In genomic region chr9:99242035-99242434, GRCm38 (mm10) we compare ENCODE assay signal across 7 mouse cellular contexts. TPM values are rescaled to one million over a fixed set of nuclear protein-coding genes. Genes with fewer than 3 reads are reported as not detected.
A peak's percentile ranks its signal among the peaks of the same experiment; 100 is the strongest.
DNase-seq lines count a peak whose midpoint lies in the region; ATAC-seq and TF ChIP-seq lines count a peak whose summit lies in the region.

No protein-coding gene starts in this region.

- peak; percentile 93 for TF ChIP-seq RAD21 in MEL (IDR thresholded peaks at IDR 0.05; ENCODE audit: low read depth, low read length)

- no peak for TF ChIP-seq EP300 in MEL (IDR thresholded peaks at IDR 0.05; ENCODE audit: low read depth in 1 of 2, low read length in 2 of 2)

- TF ChIP-seq POLR2A in MEL (IDR thresholded peaks at IDR 0.05; ENCODE audit: control insufficient read depth in 1 of 2, insufficient read depth in 1 of 2, low read depth in 1 of 2, low read length in 2 of 2, poor library complexity in 1 of 2): no peak
- no peak for TF ChIP-seq POLR2A in embryonic fibroblast, embryonic 13.5 days (IDR thresholded peaks at IDR 0.05; ENCODE audit: low read depth, low read length)

- 2% methylated on average over 7 of the region's 7 CpGs for WGBS in hindbrain, embryonic 13.5 days

- H3K9me3 ChIP-seq in MEL (replicated peaks; ENCODE audit: insufficient read depth, low read length): no peaks in the 10 kb centered on the region
- H3K9me3 ChIP-seq in hindbrain, embryonic 13.5 days: no peaks in the 10 kb centered on the region

- H3K36me3 ChIP-seq in MEL (ENCODE audit: control insufficient read depth in 1 of 2, insufficient read depth in 2 of 2, low read length in 2 of 2): peaks cover 0 to 16% of the 10 kb centered on the region in 2 experiments; a peak in 2 of 4 replicates
- peaks cover 7% of the 10 kb centered on the region for H3K36me3 ChIP-seq in hindbrain, embryonic 13.5 days

- peak overlapping the region; percentile 66 for H3K4me2 ChIP-seq in hindbrain, embryonic 13.5 days

- peak overlapping the region; percentile 100 for H3K27ac ChIP-seq in MEL (ENCODE audit: control insufficient read depth, low read depth, low read length)
- H3K27ac ChIP-seq in embryonic fibroblast, embryonic 13.5 days (ENCODE audit: insufficient read depth, low read length): no peak overlapping the region
- H3K27ac ChIP-seq in hindbrain, embryonic 13.5 days: no peak overlapping the region

- H3K79me2 ChIP-seq in MEL (ENCODE audit: control insufficient read depth, insufficient read depth, low read length, poor library complexity): peaks cover 5% of the 10 kb centered on the region

- no peak for ATAC-seq in hindbrain, embryonic 13.5 days (ENCODE audit: low FRiP score)

- H3K4me3 ChIP-seq in MEL (ENCODE audit: control insufficient read depth in 1 of 2, insufficient read depth in 1 of 2, low read depth in 2 of 2, low read length in 2 of 2): peak overlapping the region; percentile 14 to 29
- H3K4me3 ChIP-seq in embryonic fibroblast, embryonic 13.5 days (ENCODE audit: insufficient read depth, low read length): no peak overlapping the region
- no peak overlapping the region for H3K4me3 ChIP-seq in hindbrain, embryonic 13.5 days

- TF ChIP-seq CTCF in MEL (IDR thresholded peaks at IDR 0.05 in 2 of 3, conservative IDR thresholded peaks at IDR 0.05 in 1 of 3; ENCODE audit: control insufficient read depth in 1 of 3, insufficient read depth in 1 of 3, low read depth in 2 of 3, low read length in 3 of 3, poor library complexity in 1 of 3, severe bottlenecking in 1 of 3): peak; percentile 80 to 94 (median 94)
- peak; percentile 44; the same call in 1 of the 2 replicates for TF ChIP-seq CTCF in embryonic fibroblast, embryonic 13.5 days (IDR thresholded peaks at IDR 0.05; ENCODE audit: borderline replicate concordance, insufficient read depth, low read length)

- H3K4me1 ChIP-seq in MEL (ENCODE audit: control insufficient read depth in 1 of 2, insufficient read depth in 2 of 2, low read length in 2 of 2): peaks cover 8 to 9% of the 10 kb centered on the region in 2 experiments
- no peaks in the 10 kb centered on the region for H3K4me1 ChIP-seq in embryonic fibroblast, embryonic 13.5 days (ENCODE audit: control insufficient read depth, insufficient read depth, low read length)
- H3K4me1 ChIP-seq in hindbrain, embryonic 13.5 days (replicated peaks): peaks cover 32% of the 10 kb centered on the region

- peak overlapping the region; percentile 30 for H3K9ac ChIP-seq in MEL (ENCODE audit: control insufficient read depth, low read depth, low read length, poor library complexity, severe bottlenecking)
- no peak overlapping the region for H3K9ac ChIP-seq in hindbrain, embryonic 13.5 days

- DNase-seq in MEL (ENCODE audit: low read depth, low spot score): peak; percentile 87
- DNase-seq in adrenal gland, postnatal 4 days (ENCODE audit: low spot score in 2 of 2): peak; percentile 13 to 18
- DNase-seq in layer of hippocampus, postnatal 10 days (ENCODE audit: low spot score in 2 of 2): peak; percentile 75 to 77
- DNase-seq in lung, postnatal 25 days (ENCODE audit: low spot score): peak; percentile 59
- peak; percentile 23 to 50 for DNase-seq in right cerebral cortex, postnatal 36 days (ENCODE audit: low spot score in 2 of 2)

- H3K27me3 ChIP-seq in MEL (ENCODE audit: control insufficient read depth in 1 of 2, insufficient read depth in 2 of 2, low read length in 2 of 2): no peaks in the 10 kb centered on the region
- no peaks in the 10 kb centered on the region for H3K27me3 ChIP-seq in hindbrain, embryonic 13.5 days

TF ChIP-seq in MEL, 35 proteins besides CTCF, POLR2A, EP300 and RAD21:
- TF ChIP-seq ZC3H11A (IDR thresholded peaks at IDR 0.05; ENCODE audit: low read depth, low read length) (peak; percentile 93), ZNF384 (IDR thresholded peaks at IDR 0.05; ENCODE audit: low read depth, low read length) (0 out of 2 replicates have a peak, but pooled peaks have one; percentile 51), SMC3 (IDR thresholded peaks at IDR 0.05; ENCODE audit: low read depth, low read length) (peak; percentile 97), ETS1 (IDR thresholded peaks at IDR 0.05; ENCODE audit: low read depth, low read length) (no peak)
TF ChIP-seq in MEL: peak in this region for 3.

RNA-seq across cellular contexts. Expression of gene Cep70, which starts 1.1 kb away (rescaled TPM):
- total RNA-seq in MEL (2012; rRNA removed): 7.3 and 8.0 TPM in 2 replicates
- polyA plus RNA-seq in MEL (2012; ENCODE audit: insufficient read depth in 1 of 2, insufficient read length in 2 of 2, low read depth in 1 of 2, low replicate concordance in 2 of 2, missing spikeins in 1 of 2): 1 to 10 TPM in 1 of 2 experiments, not detected in 1; 7.6 TPM
- total RNA-seq in adrenal gland, postnatal 4 days (2021): 10 to 100 TPM; 12.2 to 17.6 TPM
- 8.0 and 12.5 TPM in 2 replicates for polyA plus RNA-seq in embryonic fibroblast, embryonic 13.5 days (2011; ENCODE audit: insufficient read length, low read depth, missing spikeins)
- 73.8 and 75.2 TPM in 2 replicates for polyA plus RNA-seq in hindbrain, embryonic 13.5 days (2015; fragmentation: Nextera tagmentation; extraction: Ambion mirVana)
- total RNA-seq in layer of hippocampus, postnatal 10 days (2021): 10 to 100 TPM; 21.7 to 25.6 TPM

RNA-seq across cellular contexts. Expression of gene Faiml, which starts 5.0 kb away (rescaled TPM):
- total RNA-seq in MEL (2012; rRNA removed): not detected in 2 replicates
- polyA plus RNA-seq in MEL (2012; ENCODE audit: insufficient read depth in 1 of 2, insufficient read length in 2 of 2, low read depth in 1 of 2, low replicate concordance in 2 of 2, missing spikeins in 1 of 2): not detected
- not detected for total RNA-seq in adrenal gland, postnatal 4 days (2021)
- polyA plus RNA-seq in embryonic fibroblast, embryonic 13.5 days (2011; ENCODE audit: insufficient read length, low read depth, missing spikeins): not detected in 2 replicates
- not detected in 2 replicates for polyA plus RNA-seq in hindbrain, embryonic 13.5 days (2015; fragmentation: Nextera tagmentation; extraction: Ambion mirVana)
- total RNA-seq in layer of hippocampus, postnatal 10 days (2021): not detected

Comparison
In these comparisons a context has a peak if more than half of its experiments do, and no peak if none do; other contexts are left out.
1. DNase-seq: peak in every context shown above with its lines; median percentile 87 in MEL; 76 in layer of hippocampus, postnatal 10 days; 59 in lung, postnatal 25 days; 36 in right cerebral cortex, postnatal 36 days; 16 in adrenal gland, postnatal 4 days.
2. H3K4me3 ChIP-seq: peak in MEL (2 of 2); none in embryonic fibroblast, embryonic 13.5 days (single experiment) and hindbrain, embryonic 13.5 days (single experiment).